Comparison of ENCODE assay signal across 8 mouse cellular contexts in genomic region chr17:4947013-4947412, GRCm38 (mm10). TPM values are rescaled to one million over a fixed set of nuclear protein-coding genes. Genes with fewer than 3 reads are reported as not detected.
A peak's percentile ranks its signal among the peaks of the same experiment; 100 is the strongest.
DNase-seq lines count a peak whose midpoint lies in the region; ATAC-seq and TF ChIP-seq lines count a peak whose summit lies in the region.

No protein-coding gene starts in this region.

- TF ChIP-seq CTCF in E14TG2a.4 (conservative IDR thresholded peaks at IDR 0.05; ENCODE audit: low read length) = no peak

- no peaks in the 10 kb centered on the region for H3K36me3 ChIP-seq in heart, embryonic 14.5 days (ENCODE audit: control insufficient read depth, insufficient read depth, low read length)
- no peaks in the 10 kb centered on the region for H3K36me3 ChIP-seq in E14TG2a.4 (ENCODE audit: insufficient read depth, low read length)
- H3K36me3 ChIP-seq in hindbrain, embryonic 15.5 days = no peaks in the 10 kb centered on the region
- H3K36me3 ChIP-seq in forebrain, embryonic 13.5 days (ENCODE audit: poor library complexity, severe bottlenecking) = no peaks in the 10 kb centered on the region

- no peaks in the 10 kb centered on the region for H3K27me3 ChIP-seq in heart, embryonic 14.5 days (ENCODE audit: control insufficient read depth, insufficient read depth, low read length)
- H3K27me3 ChIP-seq in E14TG2a.4 (ENCODE audit: insufficient read depth, low read length) = no peaks in the 10 kb centered on the region
- H3K27me3 ChIP-seq in hindbrain, embryonic 15.5 days = no peaks in the 10 kb centered on the region
- H3K27me3 ChIP-seq in forebrain, embryonic 13.5 days = peaks cover 56% of the 10 kb centered on the region

- peak overlapping the region; percentile 54; the same call in 1 of the 2 replicates for H3K4me2 ChIP-seq in heart, embryonic 14.5 days (ENCODE audit: low read length)
- H3K4me2 ChIP-seq in hindbrain, embryonic 15.5 days = 0 out of 2 replicates have a peak overlapping the region, but pooled peaks have one; percentile 1
- no peak overlapping the region for H3K4me2 ChIP-seq in forebrain, embryonic 13.5 days

- ATAC-seq in heart, embryonic 14.5 days (ENCODE audit: insufficient number of reproducible peaks, insufficient read depth, low FRiP score, low read depth) = no peak
- ATAC-seq in hindbrain, embryonic 15.5 days (ENCODE audit: low FRiP score, low read depth) = no peak
- no peak for ATAC-seq in forebrain, embryonic 13.5 days

- DNase-seq in heart, postnatal 36 days = no peak
- DNase-seq in kidney, postnatal 36 days = peak; percentile 79 to 89
- no peak for DNase-seq in spleen, postnatal 4 days (ENCODE audit: low spot score in 2 of 2)
- DNase-seq in c-Kit-positive CD71-positive TER-119-positive erythroid progenitor cells, embryonic 14.5 days (ENCODE audit: low spot score) = no peak

- intact Hi-C loops in heart, postnatal 36 days (cut with DNase I) = no loop called here

- 0 out of 2 replicates have a peak overlapping the region, but pooled peaks have one; percentile 31 for H3K9ac ChIP-seq in heart, embryonic 14.5 days (ENCODE audit: low read length)
- H3K9ac ChIP-seq in hindbrain, embryonic 15.5 days = no peak overlapping the region
- no peak overlapping the region for H3K9ac ChIP-seq in forebrain, embryonic 13.5 days

- no peak overlapping the region for H3K4me3 ChIP-seq in heart, embryonic 14.5 days (ENCODE audit: control insufficient read depth in 1 of 2, insufficient read depth in 1 of 2, low read depth in 1 of 2, low read length in 2 of 2)
- H3K4me3 ChIP-seq in E14TG2a.4 (replicated peaks; ENCODE audit: low read length) = peak overlapping the region; percentile 48
- H3K4me3 ChIP-seq in hindbrain, embryonic 15.5 days = no peak overlapping the region
- H3K4me3 ChIP-seq in forebrain, embryonic 13.5 days = no peak overlapping the region

- no peak overlapping the region for H3K27ac ChIP-seq in heart, embryonic 14.5 days (replicated peaks in 1 of 2; ENCODE audit: control insufficient read depth in 1 of 2, insufficient read depth in 1 of 2, low read depth in 2 of 2, low read length in 2 of 2)
- H3K27ac ChIP-seq in hindbrain, embryonic 15.5 days (replicated peaks) = no peak overlapping the region
- no peak overlapping the region for H3K27ac ChIP-seq in forebrain, embryonic 13.5 days

- WGBS in heart, embryonic 14.5 days = 52% methylated on average over 3 of the region's 3 CpGs
- 29% methylated on average over 3 of the region's 3 CpGs for WGBS in hindbrain, embryonic 15.5 days
- 38% methylated on average over 3 of the region's 3 CpGs for WGBS in forebrain, embryonic 13.5 days

- no peaks in the 10 kb centered on the region for H3K9me3 ChIP-seq in heart, embryonic 14.5 days (ENCODE audit: control insufficient read depth, low read length)
- H3K9me3 ChIP-seq in E14TG2a.4 (ENCODE audit: low read length) = no peaks in the 10 kb centered on the region
- H3K9me3 ChIP-seq in hindbrain, embryonic 15.5 days = no peaks in the 10 kb centered on the region
- no peaks in the 10 kb centered on the region for H3K9me3 ChIP-seq in forebrain, embryonic 13.5 days (replicated peaks)

- H3K4me1 ChIP-seq in heart, embryonic 14.5 days (ENCODE audit: control insufficient read depth in 2 of 2, insufficient read depth in 2 of 2, low read length in 2 of 2) = peaks cover 8 to 22% of the 10 kb centered on the region in 2 experiments; a peak in 3 of 4 replicates
- peaks cover 57% of the 10 kb centered on the region for H3K4me1 ChIP-seq in E14TG2a.4 (replicated peaks; ENCODE audit: low read depth, low read length)
- peaks cover 15% of the 10 kb centered on the region for H3K4me1 ChIP-seq in hindbrain, embryonic 15.5 days (replicated peaks)
- H3K4me1 ChIP-seq in forebrain, embryonic 13.5 days = peaks cover 21% of the 10 kb centered on the region

RNA-seq across cellular contexts. Expression of gene Arid1b, which starts 47.1 kb away (rescaled TPM):
- 8.7 and 9.1 TPM in 2 replicates for polyA plus RNA-seq in heart, embryonic 14.5 days (2014; fragmentation: Nextera tagmentation; extraction: Ambion mirVana)
- 10 to 100 TPM; 27.8 to 28.3 TPM for total RNA-seq in heart, postnatal 36 days (2021)
- 12.5 and 14.3 TPM in 2 replicates for polyA plus RNA-seq in hindbrain, embryonic 15.5 days (2015; fragmentation: Nextera tagmentation; extraction: Ambion mirVana)
- 11.7 and 12.9 TPM in 2 replicates for polyA plus RNA-seq in forebrain, embryonic 13.5 days (2015; fragmentation: Nextera tagmentation; extraction: Ambion mirVana)

Comparison
In these comparisons a context has a peak if more than half of its experiments do, and no peak if none do; other contexts are left out.
1. DNase-seq: peak in kidney, postnatal 36 days (2 of 2); none in heart, postnatal 36 days (0 of 2), spleen, postnatal 4 days (0 of 2) and c-Kit-positive CD71-positive TER-119-positive erythroid progenitor cells, embryonic 14.5 days (single experiment).